Mouse (Mus musculus): ENCODE measurements at regions not wholly inside any gene's neighbourhood (a gene's known extent, or its start where the extent isn't known, plus 50 kb on each side); places are given as distances from the start of the nearest gene placed in this dataset.

- TF ChIP-seq POLR2A (IDR thresholded peaks at IDR 0.05; ENCODE audit: extremely low read depth, insufficient read depth, low read length) (no peak), CTCF (IDR thresholded peaks at IDR 0.05; ENCODE audit: low read depth, low read length) (no peak)
Observed at GRCm38 (mm10) chr15:5852523-5852922, 447.1 kb upstream of the Dab2 start.
